Mouse (Mus musculus): ENCODE data around the gene Pdia4.
"Not testable (repeated sequence)": the region's sequence is repeated elsewhere in the genome, so short reads cannot be mapped to it uniquely, and the experiment has no call there.

Gene Pdia4

DNA sequence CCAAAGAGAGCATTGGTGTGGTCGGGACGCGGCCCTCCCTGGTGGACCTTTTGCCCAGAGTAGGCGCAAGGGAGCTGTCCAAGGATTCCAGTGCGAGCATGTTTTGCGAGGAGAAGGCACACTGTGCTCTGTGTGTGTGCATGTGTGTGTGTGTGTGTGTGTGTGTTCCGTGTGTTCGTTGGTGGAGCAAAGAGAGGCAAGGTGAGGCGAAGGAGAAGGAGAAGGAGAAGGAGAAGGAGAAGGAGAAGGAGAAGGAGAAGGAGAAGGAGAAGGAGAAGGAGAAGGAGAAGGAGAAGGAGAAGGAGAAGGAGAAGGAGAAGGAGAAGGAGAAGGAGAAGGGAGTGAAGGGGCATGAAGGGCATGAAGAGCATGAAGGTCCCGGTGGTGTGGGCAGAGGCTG lies 50.5 kb downstream of the Pdia4 start:
- not testable (repeated sequence) for DNase-seq (ENCODE audit: low read depth in 2 of 2, low spot score in 2 of 2)

DNA sequence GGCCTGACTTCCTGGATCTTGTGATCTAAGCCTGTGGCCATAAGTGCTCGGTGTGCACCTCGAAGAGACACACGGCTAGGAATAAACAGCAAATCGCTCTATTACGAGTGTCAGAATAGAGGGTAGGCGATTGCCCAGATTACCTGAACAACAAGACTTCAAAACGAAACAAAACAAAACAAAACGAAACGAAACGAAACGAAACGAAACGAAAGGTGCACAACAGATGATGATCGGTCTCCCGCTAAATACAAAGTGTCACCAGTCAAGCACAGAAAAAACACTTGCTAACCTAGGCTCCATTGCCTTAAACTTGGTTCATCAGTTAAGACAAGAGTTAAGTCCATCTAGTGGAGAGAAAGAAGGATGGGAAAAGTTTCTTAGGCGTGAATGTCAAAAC lies 53.8 kb downstream of the Pdia4 start:
- not testable (repeated sequence) for DNase-seq (ENCODE audit: low read depth in 2 of 2, low spot score in 2 of 2)

DNA sequence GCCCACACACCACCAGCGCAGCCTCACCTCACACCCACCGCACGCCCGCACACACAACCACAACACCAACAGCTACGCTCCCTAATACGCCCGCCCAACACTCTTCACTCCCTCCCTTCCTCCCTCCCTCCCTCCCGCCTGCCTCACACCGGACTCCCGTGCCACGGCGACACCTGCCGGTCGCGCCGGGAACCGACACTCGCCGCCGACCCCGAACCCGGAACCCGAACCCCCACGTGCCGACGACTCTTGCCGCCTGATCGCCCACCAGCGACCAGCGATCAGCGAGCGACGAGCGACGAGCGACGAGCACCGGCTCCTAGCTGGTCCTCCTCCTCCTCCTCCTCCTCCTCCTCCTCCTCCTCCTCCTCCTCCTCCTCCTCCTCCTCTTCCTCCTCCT lies 55.4 kb downstream of the Pdia4 start:
- peak; percentile 89 to 92 for DNase-seq (ENCODE audit: low read depth in 2 of 2, low spot score in 2 of 2)

DNA sequence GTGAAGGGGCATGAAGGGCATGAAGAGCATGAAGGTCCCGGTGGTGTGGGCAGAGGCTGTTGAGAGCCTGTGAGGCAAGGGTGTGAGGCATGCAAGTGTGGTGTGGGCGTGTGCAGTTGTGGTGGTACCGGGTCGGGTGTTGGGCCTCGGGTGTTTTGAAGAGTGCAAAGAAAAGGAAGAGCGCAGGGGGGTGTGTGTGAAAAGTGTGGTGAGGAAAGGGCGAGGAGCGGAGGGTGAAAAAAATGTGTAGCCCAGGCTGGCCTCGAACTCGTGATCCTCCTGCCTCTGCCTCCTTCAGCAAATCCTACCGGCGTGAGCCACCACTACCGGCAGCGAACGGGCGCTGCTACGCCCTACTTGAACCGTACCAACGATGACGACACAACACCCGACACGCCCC lies 55.8 kb downstream of the Pdia4 start:
- not testable (repeated sequence) for DNase-seq (ENCODE audit: low read depth in 2 of 2, low spot score in 2 of 2)

DNA sequence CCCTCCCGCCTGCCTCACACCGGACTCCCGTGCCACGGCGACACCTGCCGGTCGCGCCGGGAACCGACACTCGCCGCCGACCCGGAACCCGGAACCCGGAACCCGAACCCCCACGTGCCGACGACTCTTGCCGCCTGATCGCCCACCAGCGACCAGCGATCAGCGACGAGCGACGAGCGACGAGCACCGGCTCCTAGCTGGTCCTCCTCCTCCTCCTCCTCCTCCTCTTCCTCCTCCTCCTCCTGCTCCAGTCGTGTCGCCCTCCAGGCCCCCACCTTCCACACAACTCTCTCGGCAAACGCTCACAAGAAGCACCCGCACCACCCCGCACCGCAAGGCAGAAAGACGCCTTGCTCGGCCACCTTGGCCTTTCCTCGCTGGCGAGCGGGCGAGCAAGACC lies 60.1 kb downstream of the Pdia4 start:
- DNase-seq (ENCODE audit: low read depth in 2 of 2, low spot score in 2 of 2) = peak in 1 of 2 experiments; percentile 49

DNA sequence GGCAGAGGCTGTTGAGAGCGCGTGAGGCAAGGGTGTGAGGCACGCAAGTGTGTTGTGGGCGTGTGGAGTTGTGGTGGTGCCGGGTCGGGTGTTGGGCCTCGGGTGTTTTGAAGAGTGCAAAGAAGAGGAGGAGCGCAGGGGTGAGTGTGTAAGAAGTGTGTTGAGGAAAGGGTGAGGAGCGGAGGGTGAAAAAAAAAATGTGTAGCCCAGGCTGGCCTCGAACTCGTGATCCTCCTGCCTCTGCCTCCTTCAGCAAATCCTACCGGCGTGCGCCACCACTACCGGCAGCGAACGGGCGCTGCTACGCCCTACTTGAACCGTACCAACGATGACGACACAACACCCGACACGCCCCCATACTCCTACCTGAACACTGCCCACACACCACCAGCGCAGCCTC lies 64.9 kb downstream of the Pdia4 start:
- peak; percentile 92 for DNase-seq (ENCODE audit: low read depth in 2 of 2, low spot score in 2 of 2)

DNA sequence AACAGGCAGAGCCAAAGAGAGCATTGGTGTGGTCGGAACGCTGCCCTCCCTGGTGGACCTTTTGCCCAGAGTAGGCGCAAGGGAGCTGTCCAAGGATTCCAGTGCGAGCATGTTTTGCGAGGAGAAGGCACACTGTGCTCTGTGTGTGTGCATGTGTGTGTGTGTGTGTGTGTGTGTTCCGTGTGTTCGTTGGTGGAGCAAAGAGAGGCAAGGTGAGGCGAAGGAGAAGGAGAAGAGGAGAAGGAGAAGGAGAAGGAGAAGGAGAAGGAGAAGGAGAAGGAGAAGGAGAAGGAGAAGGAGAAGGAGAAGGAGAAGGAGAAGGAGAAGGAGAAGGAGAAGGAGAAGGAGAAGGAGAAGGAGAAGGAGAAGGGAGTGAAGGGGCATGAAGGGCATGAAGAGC lies 65.3 kb downstream of the Pdia4 start:
- not testable (repeated sequence) for DNase-seq (ENCODE audit: low read depth in 2 of 2, low spot score in 2 of 2)

Measured in CD8-positive naive resting alpha-beta T cell, adult 2 months (primary cell).